Mouse (Mus musculus) left cerebral cortex, postnatal 10 days (tissue): ENCODE results near the gene 6720489N17Rik. TPM values are rescaled to one million over a fixed set of nuclear protein-coding genes. Genes with fewer than 3 reads are reported as not detected.
A peak's percentile ranks its signal among the peaks of the same experiment; 100 is the strongest.
"Not testable (repeated sequence)": the region's sequence is repeated elsewhere in the genome, so short reads cannot be mapped to it uniquely, and the experiment has no call there.

Experiments used
- DNase-seq, 2 experiments: peaks; one replicate each; pipeline ENCODE4 v3.0.0; 2021 to 2022; ENCODE audit warnings: low spot score in 2 of 2, mixed read lengths in 1 of 2; ENCODE audit errors: extremely low spot score in 1 of 2
- intact Hi-C: fragments of 180-260 bp; cut with DNase I; formaldehyde crosslinking; loops from one replicate; pipeline ENCODE4 v1.15.1; 2025
- microRNA-seq: library from miRNA; unstranded; fragments of <30 nt; microRNA quantifications from one replicate; pipeline ENCODE4 v1.2.0, GENCODE M21; 2022
- total RNA-seq, 2 experiments: library from RNA; stranded (reverse); gene quantifications; 2 replicates each; pipeline ENCODE4 v1.2.3; 2021

6720489N17Rik gene
- total RNA-seq, result 1 to 10 TPM; 3.3 to 3.5 TPM

- DNase-seq, result peak; percentile 72 to 82
- intact Hi-C loops, result loop anchor here (5.0 kb wide), 1 partner anchor 229 kb away; no protein-coding TSS in a partner anchor
These were observed at the start of gene 6720489N17Rik for GRCm38 (mm10) chr13:62623577-62624276. Gene 6720489N17Rik (minus strand): TSS chr13:62624182.

- no peak for DNase-seq
- intact Hi-C loops, result no loop called here
These were observed 29.4 kb upstream of the 6720489N17Rik start for GRCm38 (mm10) chr13:62653369-62653743.

- intact Hi-C loops, result not testable (repeated sequence)
- DNase-seq, result peak; percentile 68 to 71
These were observed 28.8 kb upstream of the 6720489N17Rik start for GRCm38 (mm10) chr13:62652681-62653368.

- intact Hi-C loops, result not testable (repeated sequence)
- peak; percentile 16 to 21 for DNase-seq
These were observed 3.1 kb upstream of the 6720489N17Rik start for GRCm38 (mm10) chr13:62627071-62627470.

GRCm38 (mm10) chr13:62624277-62624665 is 289 bp upstream of the 6720489N17Rik start:
- intact Hi-C loops, result loop anchor here (5.0 kb wide), 1 partner anchor 228 kb away; no protein-coding TSS in a partner anchor
- DNase-seq, result not testable (repeated sequence)

GRCm38 (mm10) chr13:62617449-62617848 is 6.5 kb downstream of the 6720489N17Rik start:
- DNase-seq, intact Hi-C loops: not testable (repeated sequence)

GRCm38 (mm10) chr13:62571099-62571498 is 52.9 kb downstream of the 6720489N17Rik start, which contains the start of gene Zfp934:
Gene Zfp934 (minus strand): TSS chr13:62571199.
- intact Hi-C loops, DNase-seq: not testable (repeated sequence)

- DNase-seq, result peak in 1 of 2 experiments; percentile 15
- intact Hi-C loops, result not testable (repeated sequence)
These were observed 62.3 kb downstream of the 6720489N17Rik start for GRCm38 (mm10) chr13:62561696-62562095.

GRCm38 (mm10) chr13:62558189-62559110 is 65.5 kb downstream of the 6720489N17Rik start, which contains the start of gene Zfp935:
Gene Zfp935 (minus strand): TSS chr13:62558511.
- intact Hi-C loops, result not testable (repeated sequence)
- peak; percentile 50 to 59 for DNase-seq

Small RNAs within 50 kb of the gene (microRNA-seq; reads per million reads assigned to microRNA genes)
- gene Gm24020, result not detected

Other genes starting within 250 kb of the 6720489N17Rik start
- 1 to 10 TPM; 1.7 TPM for gene Gm3604, start 241.0 kb downstream of the 6720489N17Rik start, total RNA-seq
- gene Gm49359, start 157.3 kb downstream of the 6720489N17Rik start, total RNA-seq, result 10 to 100 TPM; 13.0 to 14.0 TPM
- under 1 TPM in 1 of 2 experiments, not detected in 1; 0.79 TPM for gene Zfp935, start 65.7 kb downstream of the 6720489N17Rik start, total RNA-seq
- 1 to 10 TPM; 6.3 to 6.8 TPM for gene Zfp934, start 53.0 kb downstream of the 6720489N17Rik start, total RNA-seq
- 10 to 100 TPM in 1 of 2 experiments, 1 to 10 TPM in 1; 9.9 to 10.0 TPM for gene Platr25, start 136.5 kb upstream of the 6720489N17Rik start, total RNA-seq
- gene Gm5141, start 161.6 kb upstream of the 6720489N17Rik start, total RNA-seq, result 1 to 10 TPM; 4.0 to 7.6 TPM
- under 1 TPM; 0.34 to 0.69 TPM for gene Fbp2, start 234.2 kb upstream of the 6720489N17Rik start, total RNA-seq